Mouse (Mus musculus) urinary bladder, postnatal 4 days (tissue): ENCODE results near the gene Troap.

Experiments
- DNase-seq, 2 experiments: peaks; one replicate each; pipeline ENCODE4 v3.0.0; 2021 to 2022; ENCODE audit warnings: low spot score in 2 of 2

Troap gene

GRCm38 (mm10) chr15:99114312-99115064, 40.1 kb downstream of the Troap start:
- DNase-seq: no peak

GRCm38 (mm10) chr15:99115065-99115423, 40.7 kb downstream of the Troap start:
- DNase-seq: no peak

DNA sequence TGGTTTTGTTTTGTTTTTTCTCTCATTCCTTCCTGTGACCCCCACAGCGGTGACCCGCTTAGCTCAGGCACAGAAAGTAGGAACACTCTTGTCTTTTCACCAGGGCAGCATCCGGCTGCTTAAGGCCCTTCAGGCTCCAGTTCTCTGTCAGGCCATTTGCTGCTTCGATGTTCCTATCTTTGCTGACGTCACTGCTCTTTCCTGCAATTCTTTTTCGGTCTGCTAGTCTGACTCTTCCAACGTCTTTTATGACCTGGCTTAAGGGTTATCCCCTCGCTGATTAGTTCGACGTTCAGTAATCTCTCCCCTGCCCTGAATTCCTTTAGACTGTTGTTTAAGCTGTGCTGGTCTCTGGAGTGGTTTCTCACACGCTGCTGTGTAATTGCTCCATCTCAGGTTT, 42.2 kb downstream of the Troap start:
- DNase-seq: no peak

DNA sequence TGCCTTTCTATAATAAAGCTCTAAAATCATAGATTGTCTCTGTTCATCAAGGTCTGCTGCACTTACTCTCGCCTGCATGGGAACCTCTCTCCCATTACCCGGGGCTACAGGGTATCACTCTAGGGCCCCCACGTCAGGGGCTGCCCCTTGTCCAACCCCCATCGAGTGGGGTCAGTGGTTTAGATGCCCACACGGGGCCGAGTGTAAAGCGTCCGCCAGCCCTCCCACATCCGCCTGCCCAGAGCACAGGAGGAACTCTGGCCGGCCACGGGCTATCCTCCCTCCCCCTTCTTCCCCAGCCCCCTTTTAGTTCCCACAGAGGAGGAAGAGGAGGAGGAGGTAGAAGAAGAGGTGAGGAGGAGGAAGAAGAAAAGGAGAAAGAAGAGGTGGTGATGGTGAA, 46.4 kb downstream of the Troap start:
- DNase-seq: no peak

DNA sequence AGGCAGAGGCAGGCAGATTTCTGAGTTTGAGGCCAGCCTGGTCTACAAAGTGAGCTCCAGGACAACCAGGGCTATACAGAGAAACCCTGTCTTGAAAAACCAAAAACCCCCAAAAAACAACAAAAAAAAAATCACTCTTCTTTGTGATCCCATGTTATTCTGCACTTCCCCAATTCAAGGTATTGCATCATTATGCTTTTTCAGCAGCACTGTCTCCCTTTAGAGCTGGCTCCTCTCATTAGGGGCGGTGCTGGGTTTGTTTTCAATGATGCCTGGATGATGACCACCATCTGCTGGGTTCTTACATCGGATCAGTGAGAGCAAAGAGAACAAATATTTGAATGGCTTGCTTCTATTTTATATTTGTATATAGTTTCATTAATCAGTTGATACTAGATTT, 48.3 kb downstream of the Troap start:
- DNase-seq: no peak

GRCm38 (mm10) chr15:99125711-99126080, 51.3 kb downstream of the Troap start, which contains the start of gene Spats2:
TSS of gene Spats2 (plus strand) at chr15:99125916.
- no peak for DNase-seq

GRCm38 (mm10) chr15:99126081-99126815, 51.9 kb downstream of the Troap start:
- peak; percentile 81 to 88 for DNase-seq

DNA sequence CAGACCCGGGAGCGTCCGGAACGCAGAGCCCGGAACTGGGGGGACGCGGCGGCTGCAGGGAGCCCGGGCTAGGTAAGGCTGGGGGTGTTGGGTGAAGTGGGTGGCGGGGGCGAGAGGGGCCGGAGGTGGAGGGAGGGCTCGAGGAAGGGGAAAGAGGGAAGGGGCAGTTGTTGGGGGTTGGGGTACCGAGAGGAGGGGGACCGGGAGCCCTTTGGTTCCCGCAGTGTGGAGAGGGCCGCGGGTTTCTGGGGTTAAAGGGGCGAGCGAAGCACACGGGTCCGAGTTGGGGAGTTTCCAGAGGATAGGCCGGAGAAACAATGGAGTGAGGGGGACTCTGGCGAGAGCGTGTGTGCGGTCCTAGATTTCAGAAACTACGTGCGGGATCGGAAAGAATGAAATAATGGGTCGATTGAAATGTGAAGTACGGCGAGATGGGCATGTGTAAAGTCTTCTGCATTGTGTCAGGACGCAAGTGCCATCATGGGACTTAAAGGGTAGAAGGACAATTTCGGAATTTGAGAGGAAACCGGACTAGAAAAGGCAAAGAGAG, 52.5 kb downstream of the Troap start:
- DNase-seq: no peak

DNA sequence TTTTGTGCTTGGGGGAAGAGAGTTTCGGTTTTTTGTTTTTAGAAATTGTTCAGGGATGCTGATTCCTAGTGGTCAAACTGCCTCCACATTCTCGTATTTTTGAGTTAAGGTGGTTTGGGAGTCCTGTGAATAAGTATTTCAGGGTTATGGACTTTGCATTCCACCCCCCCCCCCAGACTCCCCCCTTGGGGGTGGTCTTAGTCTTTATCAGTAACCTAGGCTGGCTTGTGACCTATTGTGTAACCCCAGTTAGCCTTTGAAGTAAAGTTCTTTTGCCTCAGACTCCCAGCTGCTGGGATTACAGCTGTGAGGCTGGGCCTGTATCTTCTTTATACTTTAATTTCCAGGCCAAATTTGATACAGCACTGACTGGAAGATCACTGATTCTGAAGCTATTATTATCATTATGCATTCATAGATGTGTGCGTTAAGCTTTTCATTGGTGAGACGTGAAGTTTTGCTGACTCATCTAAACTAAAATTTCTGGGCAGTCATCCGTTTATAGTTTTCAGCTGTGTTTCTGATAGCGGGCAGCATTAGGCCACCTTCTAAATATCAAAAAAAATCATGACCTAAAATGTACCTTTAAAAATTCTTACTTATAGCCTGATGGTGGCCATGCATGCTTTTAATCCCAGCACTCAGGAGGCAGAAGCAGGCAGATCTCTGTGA, 53.6 kb downstream of the Troap start:
- no peak for DNase-seq

DNA sequence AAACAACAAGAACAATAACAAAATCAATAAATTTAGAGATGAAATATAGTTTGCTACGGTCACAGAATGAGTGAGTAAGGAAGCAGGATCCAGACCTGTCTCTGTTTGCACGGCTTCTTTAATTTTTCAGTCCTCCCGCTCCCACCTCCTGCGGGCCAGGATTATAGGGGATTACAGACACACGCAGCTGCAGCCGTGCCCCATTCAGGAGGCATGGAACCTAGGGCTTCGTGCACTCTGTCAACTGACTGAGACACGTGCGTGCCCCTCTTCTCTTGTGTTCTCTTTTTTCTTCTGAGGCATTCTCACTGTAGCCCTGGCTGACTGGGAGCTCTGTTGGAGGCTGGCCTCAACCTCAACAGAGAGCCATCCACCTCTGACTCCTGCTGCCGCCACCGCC, 55.1 kb downstream of the Troap start:
- DNase-seq: no peak

DNA sequence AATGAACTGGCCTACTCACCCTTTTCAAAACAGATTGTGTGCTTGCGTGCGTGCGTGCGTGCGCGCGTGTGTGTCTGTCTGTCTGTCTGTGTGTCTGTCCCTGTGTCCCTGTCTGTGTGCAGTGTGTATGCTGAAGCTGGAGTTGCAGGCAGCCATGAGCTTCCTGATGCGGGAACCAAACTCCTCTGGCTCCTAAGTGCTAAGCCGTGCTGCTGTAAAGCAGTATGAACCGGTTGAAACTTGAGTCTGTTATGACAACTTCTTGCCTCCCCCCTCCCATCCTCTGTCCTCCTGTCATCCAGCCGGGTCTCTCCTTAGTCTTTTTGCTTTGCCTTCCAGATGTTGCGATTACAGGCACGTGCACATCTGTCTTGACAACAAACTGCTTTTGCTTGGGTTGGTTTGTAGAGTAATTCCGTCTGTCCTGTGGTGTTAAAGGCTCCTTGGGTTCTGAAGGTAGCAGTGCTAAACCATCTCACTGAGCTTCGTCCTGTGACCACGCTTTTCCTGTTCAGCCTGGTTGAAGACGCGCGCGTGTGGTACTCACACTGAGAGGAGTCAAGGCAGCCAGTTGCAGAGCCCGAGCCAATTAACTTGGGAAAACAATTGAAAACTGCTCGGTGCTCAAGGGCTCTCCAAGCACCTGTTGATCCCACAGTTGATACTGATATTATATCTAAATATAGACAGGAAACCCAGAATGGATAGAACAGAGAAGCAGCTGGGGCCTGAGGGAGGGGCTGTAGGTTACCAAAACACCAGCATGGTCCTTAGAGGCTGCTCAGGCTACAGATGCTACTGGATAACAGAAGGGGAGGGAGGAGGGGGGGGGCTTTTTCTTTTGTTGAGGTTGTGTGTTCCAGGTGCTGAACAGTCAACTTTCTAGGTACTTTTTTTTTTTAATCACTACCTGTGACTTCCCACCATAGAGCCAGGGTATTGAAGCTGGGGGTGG, 55.9 kb downstream of the Troap start:
- no peak for DNase-seq
